Mouse (Mus musculus) heart, postnatal 0 days (tissue): Measurements from ENCODE around the gene Slc25a28. TPM values are rescaled to one million over a fixed set of nuclear protein-coding genes. Genes with fewer than 3 reads are reported as not detected.

Source experiments
- ATAC-seq: fragments of 200-750 bp; cut with Nextera tagmentation; 2 replicates; pipeline ENCODE4 v1.8.0; 2017; ENCODE audit warnings: low read depth, moderate number of reproducible peaks, moderate library complexity; ENCODE audit not compliant: insufficient read depth
- DNase-seq: peaks from one replicate; pipeline ENCODE4 v3.0.0-alpha.2; 2016; ENCODE audit warnings: low spot score
- H3K27ac ChIP-seq: fragments of 300-500 bp; sonication (generic); 2 replicates; pipeline ENCODE4 v1.5.1; 2014; ENCODE audit warnings: low read depth, mild to moderate bottlenecking
- H3K27me3 ChIP-seq: fragments of 300-500 bp; sonication (generic); 2 replicates; pipeline ENCODE4 v1.6.1; 2014; ENCODE audit warnings: low read length, mixed read lengths; ENCODE audit not compliant: control insufficient read depth, insufficient read depth
- H3K36me3 ChIP-seq: fragments of 300-500 bp; sonication (generic); replicated peaks from 2 replicates; pipeline ENCODE4 v1.6.1; 2014; ENCODE audit warnings: low read length, mixed read lengths; ENCODE audit not compliant: control insufficient read depth, insufficient read depth
- H3K4me1 ChIP-seq: fragments of 300-500 bp; sonication (generic); 2 replicates; pipeline ENCODE4 v1.6.1; 2014; ENCODE audit warnings: antibody characterized with exemption; ENCODE audit not compliant: control insufficient read depth, insufficient read depth
- H3K4me2 ChIP-seq: fragments of 300-500 bp; sonication (generic); 2 replicates; pipeline ENCODE4 v1.6.1; 2014; ENCODE audit warnings: low read depth, mild to moderate bottlenecking, low read length, moderate library complexity
- H3K4me3 ChIP-seq: fragments of 300-500 bp; sonication (generic); 2 replicates; pipeline ENCODE4 v1.5.1; 2014; ENCODE audit warnings: low read depth, low read length
- H3K9ac ChIP-seq: fragments of 300-500 bp; sonication (generic); replicated peaks from 2 replicates; pipeline ENCODE4 v1.6.1; 2014; ENCODE audit warnings: low read depth, low read length, mixed read lengths
- H3K9me3 ChIP-seq: fragments of 300-500 bp; sonication (generic); replicated peaks from 2 replicates; pipeline ENCODE4 v1.6.1; 2016; ENCODE audit warnings: low read length; ENCODE audit not compliant: control insufficient read depth
- CTCF ChIP-seq: IDR thresholded peaks from 2 replicates; pipeline ENCODE4 v1.5.1; 2016; ENCODE audit warnings: antibody characterized with exemption, control low read depth, low read depth
- EP300 ChIP-seq: IDR thresholded peaks from 2 replicates; pipeline ENCODE4 v1.6.1; 2016; ENCODE audit warnings: antibody characterized with exemption, low read depth
- WGBS: fragments of 180-500 bp; shearing (Covaris S2); extraction: QIAGEN DNeasy Blood & Tissue Kit; methylation state at CpG from one replicate; pipeline ENCODE4 v1.1.7; 2014; 5-methylcytosine and 5-hydroxymethylcytosine counted together
- polyA plus RNA-seq: library from polyadenylated mRNA; unstranded; fragments of >200 nt; fragmentation: Nextera tagmentation; extraction: Ambion mirVana; gene quantifications from 2 replicates; pipeline ENCODE4 v1.2.1, GENCODE M21; 2015
- total RNA-seq: library from RNA; depleted of rRNA; stranded (reverse); fragments of >200 nt; gene quantifications from 2 replicates; pipeline ENCODE4 v1.2.3, GENCODE M21; 2014; ENCODE audit warnings: low replicate concordance

Gene Slc25a28
- total and polyA plus RNA-seq, 2 experiments from 2014 or later, result 8.9 to 19.8 TPM

DNA sequence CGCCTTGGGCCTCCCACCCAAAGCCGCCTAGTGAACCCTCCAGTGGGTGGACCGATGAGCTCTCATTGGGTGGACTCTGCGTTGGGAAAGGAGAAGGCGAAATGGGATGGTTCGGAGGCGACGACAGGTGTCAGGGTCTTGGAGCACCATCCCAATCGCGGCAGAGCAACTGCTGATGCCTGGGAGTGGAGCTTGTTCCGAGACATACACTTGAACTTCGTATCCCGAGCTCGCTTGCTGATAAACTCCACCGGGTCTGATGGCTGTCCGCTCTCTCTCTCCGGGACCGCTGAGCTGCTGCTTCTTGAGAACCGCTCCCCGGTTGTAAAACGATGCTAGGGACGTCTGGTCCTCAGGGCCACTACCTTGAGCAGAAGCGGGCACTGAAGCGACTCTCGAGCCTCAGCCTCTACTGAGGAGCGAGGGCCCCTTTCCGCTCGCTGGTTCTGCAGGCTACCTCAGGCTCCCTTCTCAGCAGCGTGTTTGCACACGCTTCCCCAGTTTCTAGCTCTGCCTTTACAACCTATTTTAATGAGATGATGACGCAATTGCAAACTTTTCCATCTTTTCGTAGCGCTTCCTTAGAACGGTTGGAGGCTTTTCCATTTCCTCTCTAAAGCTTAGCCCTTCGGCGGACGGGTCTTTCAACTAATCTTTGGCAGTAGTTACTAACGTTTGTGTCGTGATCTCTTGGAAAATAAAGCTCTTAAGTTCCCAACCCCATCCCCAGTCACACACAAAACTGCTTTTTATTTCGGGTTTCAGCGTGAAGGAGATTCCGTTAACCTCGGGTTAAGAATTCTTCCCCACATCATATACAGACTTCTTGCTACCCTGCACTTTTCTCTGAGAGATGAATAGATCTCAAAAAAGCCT, 1.1 kb upstream of the Slc25a28 start:
- WGBS, result 2% methylated on average over 43 of the region's 43 CpGs
- Histone ChIP-seq H3K4me2 (peak overlapping the region; percentile 97), H3K36me3 (no peaks in the 10 kb centered on the region), H3K9me3 (no peaks in the 10 kb centered on the region), H3K4me1 (peaks cover 17% of the 10 kb centered on the region), H3K27ac (peak overlapping the region; percentile 100), H3K9ac (peak overlapping the region; percentile 74), H3K4me3 (peak overlapping the region; percentile 73), H3K27me3 (no peaks in the 10 kb centered on the region)
- no peak for ATAC-seq
- peak; percentile 63 for DNase-seq
- TF ChIP-seq CTCF (no peak), EP300 (no peak)

GRCm38 (mm10) chr19:43674316-43674689, 378 bp downstream of the Slc25a28 start:
- Histone ChIP-seq H3K4me2 (peak overlapping the region; percentile 91), H3K27ac (peak overlapping the region; percentile 81), H3K9ac (peak overlapping the region; percentile 72), H3K4me3 (peak overlapping the region; percentile 73), H3K36me3 (no peaks in the 10 kb centered on the region), H3K4me1 (peaks cover 19% of the 10 kb centered on the region), H3K27me3 (no peaks in the 10 kb centered on the region), H3K9me3 (no peaks in the 10 kb centered on the region)
- under 1% methylated on average over 28 of the region's 29 CpGs for WGBS
- ATAC-seq (peak; percentile 1), DNase-seq (no peak)
- no peak for TF ChIP-seq EP300
- no peak for TF ChIP-seq CTCF

GRCm38 (mm10) chr19:43673513-43674315, 967 bp downstream of the Slc25a28 start:
- peak overlapping the region; percentile 81 for H3K27ac ChIP-seq
- peak overlapping the region; percentile 91 for H3K4me2 ChIP-seq
- no peaks in the 10 kb centered on the region for H3K27me3 ChIP-seq
- WGBS, result 3% methylated on average over 21 of the region's 21 CpGs
- peak overlapping the region; percentile 72 for H3K9ac ChIP-seq
- ATAC-seq, result no peak
- H3K4me1 ChIP-seq, result peaks cover 19% of the 10 kb centered on the region
- no peaks in the 10 kb centered on the region for H3K9me3 ChIP-seq
- no peak for DNase-seq
- H3K4me3 ChIP-seq, result peak overlapping the region; percentile 73
- no peak for TF ChIP-seq CTCF
- TF ChIP-seq EP300, result no peak
- no peaks in the 10 kb centered on the region for H3K36me3 ChIP-seq

- Histone ChIP-seq H3K4me2 (no peak overlapping the region), H3K36me3 (peaks cover 7% of the 10 kb centered on the region; the same call in 1 of the 2 replicates), H3K27me3 (no peaks in the 10 kb centered on the region), H3K4me1 (peaks cover 12% of the 10 kb centered on the region), H3K4me3 (no peak overlapping the region), H3K9me3 (no peaks in the 10 kb centered on the region), H3K9ac (no peak overlapping the region), H3K27ac (no peak overlapping the region)
- no peak for TF ChIP-seq CTCF
- TF ChIP-seq EP300, result no peak
- DNase-seq, result no peak
- no peak for ATAC-seq
- 29% methylated on average over 7 of the region's 7 CpGs for WGBS
These were observed 3.6 kb downstream of the Slc25a28 start for GRCm38 (mm10) chr19:43671054-43671453.

DNA sequence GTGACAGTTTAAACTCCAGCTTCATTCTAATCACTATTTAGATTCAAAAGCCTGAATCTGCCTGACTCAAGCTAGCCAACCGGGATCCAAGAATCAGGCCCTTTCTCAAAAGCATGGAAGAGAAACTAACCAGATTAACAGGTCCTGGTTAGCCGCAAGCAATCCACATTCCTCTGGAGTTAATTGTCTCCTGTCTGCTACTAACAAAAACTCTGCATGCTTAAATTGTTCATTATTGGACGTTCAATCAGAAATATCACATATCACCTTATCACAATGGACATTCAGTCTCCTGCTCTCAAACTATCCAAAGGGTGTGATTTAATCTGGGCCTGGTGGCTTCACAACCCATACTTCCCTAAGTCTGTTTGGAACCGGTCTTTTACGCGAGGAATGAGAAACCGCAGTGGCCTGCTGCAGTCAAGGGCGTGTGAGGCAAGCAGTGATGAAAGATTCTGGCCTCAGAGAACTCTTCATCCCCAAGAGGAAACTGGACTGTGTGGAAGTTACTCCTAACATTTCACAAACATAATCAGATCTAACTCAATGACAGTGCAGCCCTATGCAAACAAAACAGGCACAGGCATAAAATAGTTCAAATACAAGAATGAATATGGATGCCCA, 5.4 kb downstream of the Slc25a28 start:
- no peak for TF ChIP-seq EP300
- DNase-seq, result no peak
- H3K4me1 ChIP-seq, result peaks cover 11% of the 10 kb centered on the region
- WGBS, result 80% methylated on average over 8 of the region's 8 CpGs
- no peak overlapping the region for H3K4me2 ChIP-seq
- no peak for ATAC-seq
- peaks cover 16% of the 10 kb centered on the region for H3K36me3 ChIP-seq
- H3K4me3 ChIP-seq, result no peak overlapping the region
- no peaks in the 10 kb centered on the region for H3K9me3 ChIP-seq
- H3K27me3 ChIP-seq, result no peaks in the 10 kb centered on the region
- no peak overlapping the region for H3K9ac ChIP-seq
- H3K27ac ChIP-seq, result no peak overlapping the region
